Mouse (Mus musculus): ENCODE measurements around the gene Hist1h2bl.

- TF ChIP-seq GATA1 (IDR thresholded peaks at IDR 0.05; ENCODE audit: borderline replicate concordance, low read length) (no peak), FLI1 (IDR thresholded peaks at IDR 0.05; ENCODE audit: low read length) (no peak)
These were observed 9.3 kb downstream of the Hist1h2bl start for GRCm38 (mm10) chr13:21706669-21707068.
